Mouse (Mus musculus) ovary, postnatal 36 days (tissue): Measurements from ENCODE around the gene Mtcl1.

Experiments
- DNase-seq: peaks from one replicate; pipeline ENCODE4 v3.0.0; 2022; ENCODE audit warnings: low spot score, mixed read lengths

The Mtcl1 gene

DNA sequence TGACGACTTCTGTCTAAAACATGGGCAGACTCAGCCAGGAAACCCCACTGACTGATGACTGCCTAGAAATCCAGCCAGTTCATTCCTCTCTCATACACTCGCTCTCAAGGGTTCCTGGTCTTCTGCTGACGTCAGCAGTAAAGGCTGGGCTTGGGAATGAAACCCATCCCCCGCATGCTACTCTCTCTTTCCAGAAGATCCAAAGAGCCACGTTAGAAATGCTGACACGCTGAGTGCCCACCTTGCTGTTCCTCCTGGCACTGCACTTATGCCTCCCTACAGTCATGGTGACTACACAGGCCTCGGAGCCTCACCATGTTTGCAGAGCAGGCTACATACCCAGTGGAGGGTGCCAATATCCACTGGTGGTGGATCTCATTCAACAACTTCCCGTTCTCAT, 41.7 kb downstream of the Mtcl1 start:
- DNase-seq: no peak

GRCm38 (mm10) chr17:66405601-66406000, 43.9 kb downstream of the Mtcl1 start:
- DNase-seq: no peak

- DNase-seq: peak; percentile 74
These were observed 44.5 kb downstream of the Mtcl1 start for GRCm38 (mm10) chr17:66404883-66405590.

DNA sequence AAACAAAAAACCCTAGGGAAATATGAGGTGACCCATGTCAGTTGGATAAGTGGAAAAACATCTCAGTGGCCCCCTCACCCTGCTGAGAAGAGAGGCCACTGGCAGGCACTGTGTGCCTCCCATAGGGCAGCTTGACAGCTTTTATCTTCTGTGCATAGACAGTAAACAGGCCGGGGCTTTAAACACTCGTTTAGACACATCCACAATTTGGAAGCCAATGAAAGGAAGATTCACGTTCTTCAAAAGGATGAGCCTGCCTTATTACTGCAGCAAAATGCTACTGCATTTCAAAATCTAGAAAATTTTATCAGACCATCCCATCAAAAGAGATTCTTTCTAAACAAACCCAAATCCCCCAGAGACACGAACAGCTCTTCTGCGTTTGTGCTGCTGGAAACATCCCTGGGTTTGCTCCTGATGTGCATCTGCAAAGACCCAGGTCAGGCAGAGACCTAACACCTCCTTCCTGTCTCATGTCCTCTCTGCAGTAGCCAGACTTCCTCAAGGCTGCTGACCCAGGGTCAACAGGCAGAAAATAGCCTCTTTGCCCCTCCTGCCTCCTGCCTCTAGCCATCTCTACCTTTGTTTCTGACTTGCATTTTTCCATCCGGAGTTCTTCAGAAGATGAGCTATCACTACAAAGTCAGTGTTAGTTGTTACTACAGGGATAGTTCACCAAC, 46.6 kb downstream of the Mtcl1 start:
- no peak for DNase-seq

DNA sequence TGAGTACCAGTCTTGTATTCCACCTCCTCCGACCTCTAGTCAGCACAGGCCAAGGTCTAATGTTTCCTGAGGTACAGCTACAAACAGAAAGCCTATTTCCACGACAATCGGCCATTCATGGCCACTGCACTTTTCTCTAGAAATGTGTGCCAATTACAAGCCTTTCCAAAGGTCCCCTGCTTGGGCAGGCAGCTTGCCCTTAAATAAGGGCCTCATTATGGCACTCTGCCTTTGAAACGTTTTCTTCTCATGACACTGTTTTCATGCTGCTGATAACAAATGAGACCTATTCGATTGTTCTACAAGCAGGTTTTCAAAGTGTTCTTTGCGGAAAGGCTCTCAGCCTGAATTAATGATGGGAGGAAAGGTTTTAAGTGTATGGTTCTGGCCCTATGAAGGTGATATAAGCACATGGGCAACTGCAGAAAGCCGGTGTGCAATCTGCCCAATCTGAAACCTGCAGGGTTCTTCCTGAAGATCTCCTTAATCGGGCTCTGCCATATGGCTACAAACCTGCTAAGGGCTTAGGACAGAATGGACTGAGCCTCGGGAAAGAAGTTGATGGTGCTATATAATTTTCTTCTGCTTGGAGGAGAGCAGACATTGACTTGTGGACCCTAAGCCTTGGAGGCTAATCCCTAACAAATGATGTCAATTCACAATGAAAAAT, 47.8 kb downstream of the Mtcl1 start:
- no peak for DNase-seq

- DNase-seq: no peak
These were observed 49.8 kb downstream of the Mtcl1 start for GRCm38 (mm10) chr17:66399780-66400179.

- no peak for DNase-seq
These were observed 55.0 kb downstream of the Mtcl1 start for GRCm38 (mm10) chr17:66394571-66394970.

- no peak for DNase-seq
These were observed 61.2 kb downstream of the Mtcl1 start for GRCm38 (mm10) chr17:66388307-66388706.

- no peak for DNase-seq
These were observed 68.2 kb downstream of the Mtcl1 start for GRCm38 (mm10) chr17:66381338-66381737.

DNA sequence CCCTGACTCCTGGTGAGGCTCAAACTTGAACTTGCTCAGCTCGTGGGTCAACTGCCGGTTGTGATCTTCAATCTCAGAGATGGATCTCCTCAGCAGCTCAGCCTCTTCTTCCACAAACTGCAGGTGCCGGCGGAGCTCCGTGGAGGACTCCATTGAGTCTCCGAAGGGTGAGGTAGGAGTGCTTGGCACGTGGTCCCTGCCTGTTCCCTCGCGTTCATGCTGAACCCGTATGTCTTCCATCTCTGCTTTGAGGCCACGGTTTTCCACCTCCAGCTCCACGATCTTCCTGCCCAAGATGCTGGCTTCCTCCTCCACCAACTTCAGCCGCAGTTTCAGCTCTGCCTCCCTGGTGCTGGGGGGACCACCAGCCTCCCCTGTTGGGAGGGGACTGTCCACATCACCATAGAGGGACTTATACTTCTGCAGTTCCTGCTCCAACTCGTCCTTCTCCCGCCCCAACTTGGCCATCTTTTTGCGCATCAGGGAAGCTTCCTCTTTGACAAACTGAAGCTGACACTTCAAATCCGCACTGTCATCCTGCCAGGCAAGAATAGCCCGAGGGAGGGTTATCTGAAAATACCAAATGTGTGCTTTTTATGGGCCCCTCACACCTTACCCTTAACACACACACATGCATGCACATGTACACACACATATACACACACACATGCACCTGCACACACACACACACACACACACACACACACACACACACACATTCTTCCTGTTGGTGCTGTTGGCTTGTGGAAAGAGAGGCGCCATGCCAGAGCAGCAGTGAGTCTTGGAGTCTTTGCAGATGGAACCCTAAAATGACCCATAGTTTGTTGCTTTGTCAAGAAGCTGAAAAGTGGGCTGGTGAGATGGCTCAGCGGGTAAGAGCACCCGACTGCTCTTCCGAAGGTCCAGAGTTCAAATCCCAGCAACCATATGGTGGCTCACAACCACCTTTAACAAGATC, 69.4 kb downstream of the Mtcl1 start:
- DNase-seq: no peak

DNA sequence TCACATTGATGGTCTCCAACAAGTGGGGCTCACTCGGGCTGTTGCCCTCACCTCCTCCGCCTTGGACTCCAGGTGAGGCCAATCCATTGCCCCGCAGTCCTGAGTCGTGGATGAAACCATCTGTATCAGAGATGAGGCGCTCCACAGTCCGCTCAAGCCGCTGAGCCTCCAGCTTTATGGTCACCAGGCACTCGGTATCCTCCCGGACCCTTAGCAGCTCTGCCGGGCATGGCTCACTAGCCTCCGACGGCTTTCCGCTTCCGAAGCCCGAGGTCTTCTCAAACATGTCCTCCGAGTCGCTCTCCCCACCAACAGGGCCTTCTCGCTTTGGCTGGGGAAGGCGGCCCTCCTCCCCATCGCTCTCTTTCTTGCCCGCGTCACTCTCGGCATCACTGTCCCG, 70.2 kb downstream of the Mtcl1 start:
- no peak for DNase-seq

- DNase-seq: no peak
These were observed 71.4 kb downstream of the Mtcl1 start for GRCm38 (mm10) chr17:66378127-66378526.

GRCm38 (mm10) chr17:66374633-66375272, 74.8 kb downstream of the Mtcl1 start:
- no peak for DNase-seq

DNA sequence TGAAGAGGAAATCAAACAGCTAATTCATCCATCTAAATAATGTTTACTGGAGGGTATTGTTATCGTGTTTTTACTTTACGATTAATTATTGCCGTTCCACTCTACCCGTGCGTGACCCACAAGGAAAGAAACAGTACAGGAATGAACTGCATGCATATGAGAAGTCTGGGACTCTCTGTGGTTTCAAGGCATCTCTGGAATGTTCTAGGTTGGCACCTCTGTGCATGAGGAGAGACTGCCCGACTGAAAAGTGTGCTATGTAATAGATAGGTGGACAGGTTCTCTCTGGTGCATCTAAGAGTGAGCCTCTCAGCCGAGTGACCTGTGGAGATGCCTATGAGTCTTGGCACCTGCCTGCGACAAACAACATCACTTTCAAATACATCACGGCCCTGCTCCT, 78.7 kb downstream of the Mtcl1 start:
- no peak for DNase-seq

- no peak for DNase-seq
These were observed 79.8 kb downstream of the Mtcl1 start for GRCm38 (mm10) chr17:66369777-66370176.

DNA sequence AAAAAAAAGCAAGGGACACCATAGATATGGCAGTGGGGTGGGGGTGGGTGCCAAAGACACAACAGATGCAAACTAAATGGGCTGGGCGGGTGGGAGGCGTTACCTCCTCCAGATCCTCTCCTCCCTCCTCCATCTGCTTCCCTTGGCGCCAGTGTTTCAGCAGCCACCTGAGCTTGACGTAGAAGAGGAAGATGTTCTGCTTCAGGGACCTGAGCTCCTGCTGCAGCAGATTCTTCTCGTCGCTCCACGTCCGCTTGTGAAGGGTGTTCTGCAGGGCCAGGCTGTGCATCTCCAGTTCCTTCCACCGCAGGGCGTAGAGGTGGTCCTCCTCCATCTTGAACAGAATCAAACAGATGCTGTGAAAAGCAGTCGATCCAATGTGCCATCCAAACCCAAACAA, 81.4 kb downstream of the Mtcl1 start:
- DNase-seq: no peak

- no peak for DNase-seq
These were observed 83.9 kb downstream of the Mtcl1 start for GRCm38 (mm10) chr17:66365664-66366063.

GRCm38 (mm10) chr17:66365293-66365642, 84.3 kb downstream of the Mtcl1 start:
- DNase-seq: no peak

DNA sequence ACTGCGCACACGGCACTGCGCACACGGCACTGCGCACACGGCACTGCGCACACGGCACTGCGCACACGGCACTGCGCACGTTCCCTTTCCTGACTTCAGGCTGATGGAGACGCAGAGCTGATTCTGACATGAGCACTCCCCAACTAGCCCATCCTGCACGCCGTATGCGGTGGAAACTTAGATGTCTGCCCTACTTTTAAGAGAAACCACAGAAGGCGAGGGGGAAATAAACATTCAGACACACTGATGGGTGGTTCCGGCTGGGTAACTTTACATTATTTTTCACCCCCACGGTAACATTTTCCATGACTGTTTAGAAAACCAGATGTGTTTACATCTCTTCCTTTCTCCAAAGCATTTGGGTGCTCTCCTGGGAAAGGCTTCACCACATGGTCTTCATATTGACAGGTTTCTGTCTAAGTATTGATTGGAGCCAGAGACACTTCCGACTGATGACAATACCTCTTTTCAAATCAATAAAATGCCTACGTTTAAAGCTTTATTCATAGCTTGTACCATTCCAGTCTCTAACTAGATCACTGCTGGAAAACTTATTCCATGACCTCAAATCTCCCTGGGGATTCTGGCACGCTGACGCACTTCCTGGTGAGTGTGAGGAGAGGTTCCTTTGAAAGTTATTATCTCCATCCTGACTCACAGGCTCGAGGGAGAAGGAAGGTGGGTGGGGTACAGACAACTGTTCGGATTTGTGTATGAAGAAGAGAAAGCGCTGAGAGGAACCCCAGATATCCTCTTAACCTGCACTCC, 84.8 kb downstream of the Mtcl1 start:
- DNase-seq: no peak

- no peak for DNase-seq
These were observed 85.6 kb downstream of the Mtcl1 start for GRCm38 (mm10) chr17:66363852-66364524.
